Mouse (Mus musculus) brain, embryonic 18.5 days (tissue): ENCODE data around the gene Snx29.
"Not testable (repeated sequence)": the region's sequence is repeated elsewhere in the genome, so short reads cannot be mapped to it uniquely, and the experiment has no call there.

Experiments used
- DNase-seq: peaks from one replicate; pipeline ENCODE4 v3.0.0-alpha.2; 2012; ENCODE audit warnings: low read depth, low spot score

Gene Snx29

GRCm38 (mm10) chr16:11359919-11360318 is 37.2 kb downstream of the Snx29 start:
- no peak for DNase-seq

GRCm38 (mm10) chr16:11360576-11360975 is 37.9 kb downstream of the Snx29 start:
- DNase-seq: not testable (repeated sequence)

- no peak for DNase-seq
Observed at GRCm38 (mm10) chr16:11365626-11366025, 42.9 kb downstream of the Snx29 start.

GRCm38 (mm10) chr16:11366851-11367250 is 44.1 kb downstream of the Snx29 start:
- DNase-seq: no peak

GRCm38 (mm10) chr16:11368412-11368811 is 45.7 kb downstream of the Snx29 start:
- DNase-seq: no peak

GRCm38 (mm10) chr16:11369162-11369561 is 46.5 kb downstream of the Snx29 start:
- no peak for DNase-seq

- DNase-seq: no peak
Observed at GRCm38 (mm10) chr16:11369642-11370041, 46.9 kb downstream of the Snx29 start.

- no peak for DNase-seq
Observed at GRCm38 (mm10) chr16:11370132-11370544, 47.4 kb downstream of the Snx29 start.

GRCm38 (mm10) chr16:11379264-11379663 is 56.6 kb downstream of the Snx29 start:
- no peak for DNase-seq

GRCm38 (mm10) chr16:11380038-11380437 is 57.3 kb downstream of the Snx29 start:
- DNase-seq: no peak

GRCm38 (mm10) chr16:11380871-11381270 is 58.2 kb downstream of the Snx29 start:
- no peak for DNase-seq

- no peak for DNase-seq
Observed at GRCm38 (mm10) chr16:11384361-11384760, 61.7 kb downstream of the Snx29 start.

GRCm38 (mm10) chr16:11385150-11385549 is 62.4 kb downstream of the Snx29 start:
- no peak for DNase-seq

- DNase-seq: no peak
Observed at GRCm38 (mm10) chr16:11385798-11386197, 63.1 kb downstream of the Snx29 start.

GRCm38 (mm10) chr16:11386221-11386620 is 63.5 kb downstream of the Snx29 start:
- DNase-seq: no peak

GRCm38 (mm10) chr16:11388085-11388484 is 65.4 kb downstream of the Snx29 start:
- no peak for DNase-seq

- DNase-seq: no peak
Observed at GRCm38 (mm10) chr16:11389324-11389723, 66.6 kb downstream of the Snx29 start.

- no peak for DNase-seq
Observed at GRCm38 (mm10) chr16:11396570-11396969, 73.9 kb downstream of the Snx29 start.

- no peak for DNase-seq
Observed at GRCm38 (mm10) chr16:11399386-11399785, 76.7 kb downstream of the Snx29 start.

GRCm38 (mm10) chr16:11399845-11400565 is 77.3 kb downstream of the Snx29 start:
- no peak for DNase-seq

- DNase-seq: no peak
Observed at GRCm38 (mm10) chr16:11400936-11401335, 78.2 kb downstream of the Snx29 start.

GRCm38 (mm10) chr16:11405193-11405592 is 82.5 kb downstream of the Snx29 start:
- DNase-seq: no peak

GRCm38 (mm10) chr16:11406201-11406600 is 83.5 kb downstream of the Snx29 start:
- DNase-seq: no peak

- no peak for DNase-seq
Observed at GRCm38 (mm10) chr16:11406622-11407021, 83.9 kb downstream of the Snx29 start.
